Mouse (Mus musculus) limb, embryonic 10.5 days (tissue): ENCODE measurements around the gene Rsph3a. TPM values are rescaled to one million over a fixed set of nuclear protein-coding genes. Genes with fewer than 3 reads are reported as not detected.
"Not testable (repeated sequence)": the region's sequence is repeated elsewhere in the genome, so short reads cannot be mapped to it uniquely, and the experiment has no call there.

ENCODE experiments used
- DNase-seq: peaks from one replicate; pipeline ENCODE4 v3.0.0-alpha.2; 2017; ENCODE audit warnings: low spot score
- H3K27ac ChIP-seq: fragments of 300-500 bp; sonication (generic); 2 replicates; pipeline ENCODE4 v1.5.1; 2016; ENCODE audit warnings: mild to moderate bottlenecking
- H3K27me3 ChIP-seq: fragments of 300-500 bp; sonication (generic); 2 replicates; pipeline ENCODE4 v1.6.1; 2016; ENCODE audit warnings: low read depth, mild to moderate bottlenecking; ENCODE audit not compliant: poor library complexity, severe bottlenecking
- H3K36me3 ChIP-seq: fragments of 300-500 bp; sonication (generic); 2 replicates; pipeline ENCODE4 v1.6.1; 2016; ENCODE audit warnings: mild to moderate bottlenecking, moderate library complexity
- H3K4me1 ChIP-seq: fragments of 300-500 bp; sonication (generic); 2 replicates; pipeline ENCODE4 v1.6.1; 2016
- H3K4me3 ChIP-seq: fragments of 300-500 bp; sonication (generic); 2 replicates; pipeline ENCODE4 v1.5.1; 2016; ENCODE audit warnings: mild to moderate bottlenecking, moderate library complexity
- H3K9me3 ChIP-seq: fragments of 300-500 bp; sonication (generic); replicated peaks from 2 replicates; pipeline ENCODE4 v1.6.1; 2016; ENCODE audit warnings: mild to moderate bottlenecking
- whole genome bisulfite sequencing: fragments of 180-500 bp; shearing (Covaris S2); methylation state at CpG from one replicate; pipeline ENCODE4 v1.1.7; 2016; 5-methylcytosine and 5-hydroxymethylcytosine counted together
- polyA plus RNA-seq: library from polyadenylated mRNA; unstranded; fragments of >200 nt; fragmentation: Nextera tagmentation; extraction: Ambion mirVana; gene quantifications from 2 replicates; pipeline ENCODE4 v1.2.1, GENCODE M21; 2016

Gene Rsph3a
- polyA plus RNA-seq, 1 experiment from 2014 or later, result 53.0 TPM

GRCm38 (mm10) chr17:7939640-7940039 is 5.8 kb upstream of the Rsph3a start:
- H3K27me3 ChIP-seq, result no peaks in the 10 kb centered on the region
- 66% methylated on average over 8 of the region's 8 CpGs for WGBS
- H3K9me3 ChIP-seq, result no peaks in the 10 kb centered on the region
- H3K4me3 ChIP-seq, result no peak overlapping the region
- H3K27ac ChIP-seq, result no peak overlapping the region
- H3K36me3 ChIP-seq, result no peaks in the 10 kb centered on the region
- no peak for DNase-seq
- H3K4me1 ChIP-seq, result peaks cover under 1% of the 10 kb centered on the region; the same call in 1 of the 2 replicates

DNA sequence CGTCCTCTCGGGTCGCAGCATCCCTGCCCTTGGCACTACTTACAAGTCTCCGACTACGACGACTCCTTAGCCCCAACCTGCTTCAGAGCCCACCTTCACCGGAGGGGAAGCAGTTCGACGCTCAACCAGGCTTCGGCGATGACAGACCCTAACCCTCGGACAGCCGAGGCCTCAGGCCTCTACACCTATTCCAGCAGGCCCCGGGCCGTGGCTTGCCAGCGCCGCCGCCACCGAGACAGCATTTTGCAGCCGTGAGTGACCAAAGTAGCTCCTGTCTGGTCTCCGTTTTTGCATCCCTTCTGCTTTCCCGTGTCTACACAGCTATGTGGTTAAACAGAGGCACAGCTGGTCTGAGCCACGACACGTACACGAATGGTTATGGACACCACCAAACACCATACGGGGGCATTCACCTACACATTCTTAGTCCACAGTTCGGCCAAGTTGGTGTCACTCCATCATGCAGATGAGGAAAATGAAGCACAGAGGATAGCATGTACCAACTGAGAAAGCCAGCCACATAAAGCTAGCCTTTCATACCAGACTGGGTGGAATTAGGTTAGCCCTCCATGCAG is 726 bp downstream of the Rsph3a start:
- DNase-seq, H3K4me1 ChIP-seq, H3K27me3 ChIP-seq, H3K9me3 ChIP-seq, H3K36me3 ChIP-seq: not testable (repeated sequence)
- peak overlapping the region; percentile 55 for H3K4me3 ChIP-seq
- peak overlapping the region; percentile 79; the same call in 1 of the 2 replicates for H3K27ac ChIP-seq
- 1% methylated on average over 16 of the region's 27 CpGs for WGBS

- not testable (repeated sequence) for H3K4me3 ChIP-seq, DNase-seq, H3K27me3 ChIP-seq, H3K36me3 ChIP-seq, H3K9me3 ChIP-seq, H3K27ac ChIP-seq, H3K4me1 ChIP-seq
- WGBS, result no CpG with 5 or more reads among the region's 4 CpGs
Observed at GRCm38 (mm10) chr17:7951333-7951732, 5.9 kb downstream of the Rsph3a start.

GRCm38 (mm10) chr17:7957242-7957641 is 11.8 kb downstream of the Rsph3a start:
- not testable (repeated sequence) for H3K4me3 ChIP-seq, DNase-seq, H3K27me3 ChIP-seq, H3K4me1 ChIP-seq, H3K9me3 ChIP-seq, H3K27ac ChIP-seq
- 99% methylated on average over 9 of the region's 9 CpGs for WGBS
- H3K36me3 ChIP-seq, result peaks cover 11% of the 10 kb centered on the region

- not testable (repeated sequence) for DNase-seq, H3K36me3 ChIP-seq, H3K4me1 ChIP-seq, H3K27me3 ChIP-seq, H3K9me3 ChIP-seq, H3K27ac ChIP-seq, H3K4me3 ChIP-seq
- 91% methylated on average over 4 of the region's 4 CpGs for WGBS
Observed at GRCm38 (mm10) chr17:7963333-7963732, 17.9 kb downstream of the Rsph3a start.

GRCm38 (mm10) chr17:7964398-7964797 is 19.0 kb downstream of the Rsph3a start:
- not testable (repeated sequence) for H3K27ac ChIP-seq, H3K36me3 ChIP-seq, DNase-seq, H3K4me3 ChIP-seq, H3K27me3 ChIP-seq, H3K4me1 ChIP-seq, H3K9me3 ChIP-seq
- 84% methylated on average over 2 of the region's 2 CpGs for WGBS

DNA sequence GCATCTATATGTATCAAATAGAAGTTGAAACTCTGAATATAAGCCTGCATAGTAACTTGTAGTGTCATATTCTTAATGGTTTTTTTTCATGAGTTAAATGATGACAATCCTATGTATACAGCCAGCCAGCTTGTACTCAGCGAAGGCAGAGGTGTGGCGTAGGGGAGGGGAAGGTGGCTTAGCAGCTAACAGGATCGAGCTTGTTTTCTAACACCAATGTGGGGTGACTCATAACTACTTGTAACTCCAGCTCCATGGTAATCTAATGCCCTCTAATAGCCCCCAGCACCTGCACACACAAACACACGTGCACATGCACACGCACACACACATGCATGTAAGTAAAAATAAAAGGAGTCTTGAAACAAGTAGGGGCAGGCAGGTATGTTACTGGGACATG is 23.1 kb downstream of the Rsph3a start:
- H3K36me3 ChIP-seq, H3K4me1 ChIP-seq, H3K27me3 ChIP-seq, H3K27ac ChIP-seq, DNase-seq, H3K4me3 ChIP-seq, H3K9me3 ChIP-seq: not testable (repeated sequence)
- WGBS, result 96% methylated on average over 4 of the region's 5 CpGs

GRCm38 (mm10) chr17:7969782-7970181 is 24.4 kb downstream of the Rsph3a start:
- not testable (repeated sequence) for DNase-seq, H3K4me1 ChIP-seq, H3K4me3 ChIP-seq, H3K9me3 ChIP-seq, H3K27ac ChIP-seq, H3K36me3 ChIP-seq, H3K27me3 ChIP-seq
- WGBS, result 53% methylated on average over 2 of the region's 6 CpGs

DNA sequence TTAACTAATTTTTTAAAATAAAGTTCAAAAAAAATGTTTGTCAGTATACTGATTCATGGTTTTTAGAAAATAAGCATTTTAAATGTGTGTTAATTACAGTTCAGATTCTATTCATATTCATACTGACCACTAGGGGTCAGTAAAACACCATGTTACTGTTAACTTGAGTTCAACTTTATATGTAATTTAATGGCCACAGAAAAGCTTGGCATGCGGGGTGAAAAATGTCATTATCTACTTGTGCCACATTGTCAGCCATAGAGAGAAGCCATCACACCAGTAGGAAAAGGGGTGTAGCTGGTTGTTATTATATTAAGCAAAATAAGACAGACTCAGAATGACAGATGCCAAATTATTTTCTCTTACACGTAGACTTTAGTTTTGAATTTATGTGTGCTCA is 38.1 kb downstream of the Rsph3a start:
- not testable (repeated sequence) for H3K36me3 ChIP-seq, H3K27me3 ChIP-seq, H3K9me3 ChIP-seq, H3K4me1 ChIP-seq, H3K4me3 ChIP-seq, DNase-seq, H3K27ac ChIP-seq
- 94% methylated on average over 1 of the region's 2 CpGs for WGBS

- DNase-seq, H3K4me3 ChIP-seq, H3K9me3 ChIP-seq, H3K4me1 ChIP-seq, H3K27me3 ChIP-seq, H3K36me3 ChIP-seq, H3K27ac ChIP-seq: not testable (repeated sequence)
- 57% methylated on average over 4 of the region's 4 CpGs for WGBS
Observed at GRCm38 (mm10) chr17:7985597-7985996, 40.2 kb downstream of the Rsph3a start.

- H3K27ac ChIP-seq, H3K36me3 ChIP-seq, H3K4me1 ChIP-seq, H3K9me3 ChIP-seq, DNase-seq, H3K4me3 ChIP-seq, H3K27me3 ChIP-seq: not testable (repeated sequence)
- WGBS, result 81% methylated on average over 7 of the region's 7 CpGs
Observed at GRCm38 (mm10) chr17:7987038-7987437, 41.6 kb downstream of the Rsph3a start.

DNA sequence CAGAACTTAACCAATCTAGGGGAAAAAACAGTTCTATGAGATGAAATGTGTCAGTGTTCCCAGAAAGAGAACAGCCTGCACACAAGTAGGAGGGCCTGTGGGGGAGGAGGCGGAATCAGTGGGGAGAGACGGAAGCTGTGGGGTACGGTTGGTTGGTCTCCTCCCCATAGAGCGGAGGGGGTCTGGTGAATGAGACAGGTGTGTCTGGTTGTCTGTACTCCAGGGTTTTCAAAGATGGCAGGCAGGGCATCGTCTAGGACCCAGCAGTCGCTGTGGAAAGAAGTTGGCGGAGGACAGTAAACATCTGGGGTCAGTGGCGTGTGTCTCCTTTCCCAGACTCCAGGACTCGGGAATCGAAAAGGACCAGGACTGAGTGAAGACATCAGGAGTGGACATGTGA is 57.8 kb downstream of the Rsph3a start:
- H3K36me3 ChIP-seq, DNase-seq, H3K9me3 ChIP-seq, H3K27ac ChIP-seq, H3K4me3 ChIP-seq, H3K4me1 ChIP-seq, H3K27me3 ChIP-seq: not testable (repeated sequence)
- WGBS, result 88% methylated on average over 10 of the region's 10 CpGs

GRCm38 (mm10) chr17:8006771-8007170 is 61.4 kb downstream of the Rsph3a start:
- not testable (repeated sequence) for DNase-seq, H3K4me3 ChIP-seq, H3K27me3 ChIP-seq, H3K9me3 ChIP-seq, H3K36me3 ChIP-seq, H3K4me1 ChIP-seq, H3K27ac ChIP-seq
- WGBS, result 85% methylated on average over 2 of the region's 6 CpGs

- H3K4me3 ChIP-seq, H3K27me3 ChIP-seq: not testable (repeated sequence)
- 79% methylated on average over 6 of the region's 7 CpGs for WGBS
Observed at GRCm38 (mm10) chr17:8009565-8009964, 64.2 kb downstream of the Rsph3a start.

More at GRCm38 (mm10) chr17:8009565-8009964, 64.2 kb downstream of the Rsph3a start:
- H3K36me3 ChIP-seq, H3K4me1 ChIP-seq, H3K9me3 ChIP-seq, H3K27ac ChIP-seq, DNase-seq: not testable (repeated sequence)
